Mouse (Mus musculus): ENCODE data around the gene Erc1. TPM values are rescaled to one million over a fixed set of nuclear protein-coding genes. Genes with fewer than 3 reads are reported as not detected.

Erc1 gene
- polyA plus RNA-seq, 1 experiment from 2014 or later, result 20.0 TPM

DNA sequence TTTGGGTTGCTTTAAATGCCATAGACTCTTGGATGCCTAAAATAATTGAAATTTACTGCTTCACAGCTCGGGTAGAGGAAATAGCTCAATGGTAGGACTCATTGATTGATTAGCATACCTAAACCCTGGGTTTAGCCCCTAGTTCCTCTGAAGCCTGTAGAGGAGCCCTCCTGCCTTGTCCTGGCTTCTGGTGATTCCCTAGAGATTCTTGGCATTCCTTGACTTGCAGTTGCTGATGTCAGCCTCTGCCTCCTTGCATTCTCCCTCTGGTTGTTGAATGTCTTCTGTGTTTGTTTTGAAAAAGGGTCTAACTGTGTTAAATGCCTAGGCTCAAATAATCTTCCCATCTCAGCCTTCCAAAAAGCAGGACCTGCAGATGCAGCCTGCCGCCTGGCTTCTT, 6.2 kb upstream of the Erc1 start:
- Histone ChIP-seq H3K4me2 (ENCODE audit: low read length) (no peak overlapping the region), H3K9me3 (ENCODE audit: control insufficient read depth, low read length) (no peaks in the 10 kb centered on the region), H3K4me1 (ENCODE audit: control insufficient read depth in 2 of 2, insufficient read depth in 2 of 2, low read length in 2 of 2) (peaks cover 5 to 15% of the 10 kb centered on the region in 2 experiments; a peak in 3 of 4 replicates), H3K27me3 (ENCODE audit: control insufficient read depth, insufficient read depth, low read length) (no peaks in the 10 kb centered on the region), H3K27ac (replicated peaks in 1 of 2; ENCODE audit: control insufficient read depth in 1 of 2, insufficient read depth in 1 of 2, low read depth in 2 of 2, low read length in 2 of 2) (0 out of 4 replicates have a peak overlapping the region, but pooled peaks of 1 of the 2 experiments have one; percentile 4), H3K4me3 (ENCODE audit: control insufficient read depth in 1 of 2, insufficient read depth in 1 of 2, low read depth in 1 of 2, low read length in 2 of 2) (no peak overlapping the region), H3K9ac (ENCODE audit: low read length) (no peak overlapping the region; the same call in 1 of the 2 replicates), H3K36me3 (ENCODE audit: control insufficient read depth, insufficient read depth, low read length) (no peaks in the 10 kb centered on the region)
- no peak for ATAC-seq (ENCODE audit: insufficient number of reproducible peaks, insufficient read depth, low FRiP score, low read depth)
- WGBS, result 16% methylated on average over 2 of the region's 2 CpGs

DNA sequence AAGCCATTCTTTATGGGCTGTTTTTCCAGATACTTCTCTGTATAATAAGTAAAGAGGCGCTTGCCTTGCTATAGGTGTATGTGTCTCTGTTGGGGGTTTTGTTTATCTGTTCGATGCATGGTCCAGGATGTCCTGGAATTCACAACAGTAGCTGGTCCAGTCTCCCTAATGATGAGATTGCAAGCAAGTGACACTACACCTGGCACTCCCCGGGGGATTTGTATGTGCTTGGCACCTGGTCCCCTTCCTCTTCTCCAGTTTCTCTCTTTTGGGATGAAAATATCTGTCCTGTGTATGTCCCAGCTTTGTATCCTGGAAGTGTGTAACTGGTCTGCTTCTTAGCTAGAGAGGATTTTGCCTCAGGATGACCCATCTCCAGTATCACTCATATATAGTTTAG, 1.9 kb upstream of the Erc1 start:
- Histone ChIP-seq H3K9ac (ENCODE audit: low read length) (no peak overlapping the region), H3K27ac (replicated peaks in 1 of 2; ENCODE audit: control insufficient read depth in 1 of 2, insufficient read depth in 1 of 2, low read depth in 2 of 2, low read length in 2 of 2) (no peak overlapping the region), H3K36me3 (ENCODE audit: control insufficient read depth, insufficient read depth, low read length) (no peaks in the 10 kb centered on the region), H3K27me3 (ENCODE audit: control insufficient read depth, insufficient read depth, low read length) (no peaks in the 10 kb centered on the region), H3K9me3 (ENCODE audit: control insufficient read depth, low read length) (no peaks in the 10 kb centered on the region), H3K4me1 (ENCODE audit: control insufficient read depth in 2 of 2, insufficient read depth in 2 of 2, low read length in 2 of 2) (peaks cover 5 to 24% of the 10 kb centered on the region in 2 experiments; a peak in 3 of 4 replicates), H3K4me3 (ENCODE audit: control insufficient read depth in 1 of 2, insufficient read depth in 1 of 2, low read depth in 1 of 2, low read length in 2 of 2) (no peak overlapping the region), H3K4me2 (ENCODE audit: low read length) (no peak overlapping the region)
- 95% methylated on average over 3 of the region's 3 CpGs for WGBS
- no peak for ATAC-seq (ENCODE audit: insufficient number of reproducible peaks, insufficient read depth, low FRiP score, low read depth)

DNA sequence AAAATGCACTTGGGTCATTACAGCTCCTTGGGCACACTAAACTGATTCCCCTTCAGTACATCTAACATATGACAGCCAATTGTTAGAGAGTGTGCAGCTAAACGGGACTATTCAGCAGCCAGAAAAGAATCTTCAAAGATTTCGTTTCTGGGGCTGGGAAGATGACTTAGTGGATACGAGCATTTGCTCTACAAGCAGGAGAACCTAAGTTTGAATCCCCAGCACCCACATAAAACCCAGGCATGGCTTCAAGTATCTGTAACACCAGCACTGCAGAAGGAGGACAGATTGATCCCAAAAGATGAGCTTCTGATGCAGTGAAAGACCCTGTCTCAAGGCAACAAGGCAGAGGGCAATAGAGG, 1.4 kb upstream of the Erc1 start:
- Histone ChIP-seq H3K9ac (ENCODE audit: low read length) (0 out of 2 replicates have a peak overlapping the region, but pooled peaks have one; percentile 92), H3K9me3 (ENCODE audit: control insufficient read depth, low read length) (no peaks in the 10 kb centered on the region), H3K36me3 (ENCODE audit: control insufficient read depth, insufficient read depth, low read length) (no peaks in the 10 kb centered on the region), H3K27me3 (ENCODE audit: control insufficient read depth, insufficient read depth, low read length) (no peaks in the 10 kb centered on the region), H3K4me1 (ENCODE audit: control insufficient read depth in 2 of 2, insufficient read depth in 2 of 2, low read length in 2 of 2) (peaks cover 4 to 20% of the 10 kb centered on the region in 2 experiments; a peak in 3 of 4 replicates), H3K27ac (replicated peaks in 1 of 2; ENCODE audit: control insufficient read depth in 1 of 2, insufficient read depth in 1 of 2, low read depth in 2 of 2, low read length in 2 of 2) (no peak overlapping the region; a peak in 1 of 4 replicates), H3K4me2 (ENCODE audit: low read length) (peak overlapping the region; percentile 76), H3K4me3 (ENCODE audit: control insufficient read depth in 1 of 2, insufficient read depth in 1 of 2, low read depth in 1 of 2, low read length in 2 of 2) (peak overlapping the region in 1 of 2 experiments; percentile 92; a peak in 2 of 4 replicates)
- no peak for ATAC-seq (ENCODE audit: insufficient number of reproducible peaks, insufficient read depth, low FRiP score, low read depth)
- 57% methylated on average over 3 of the region's 3 CpGs for WGBS

DNA sequence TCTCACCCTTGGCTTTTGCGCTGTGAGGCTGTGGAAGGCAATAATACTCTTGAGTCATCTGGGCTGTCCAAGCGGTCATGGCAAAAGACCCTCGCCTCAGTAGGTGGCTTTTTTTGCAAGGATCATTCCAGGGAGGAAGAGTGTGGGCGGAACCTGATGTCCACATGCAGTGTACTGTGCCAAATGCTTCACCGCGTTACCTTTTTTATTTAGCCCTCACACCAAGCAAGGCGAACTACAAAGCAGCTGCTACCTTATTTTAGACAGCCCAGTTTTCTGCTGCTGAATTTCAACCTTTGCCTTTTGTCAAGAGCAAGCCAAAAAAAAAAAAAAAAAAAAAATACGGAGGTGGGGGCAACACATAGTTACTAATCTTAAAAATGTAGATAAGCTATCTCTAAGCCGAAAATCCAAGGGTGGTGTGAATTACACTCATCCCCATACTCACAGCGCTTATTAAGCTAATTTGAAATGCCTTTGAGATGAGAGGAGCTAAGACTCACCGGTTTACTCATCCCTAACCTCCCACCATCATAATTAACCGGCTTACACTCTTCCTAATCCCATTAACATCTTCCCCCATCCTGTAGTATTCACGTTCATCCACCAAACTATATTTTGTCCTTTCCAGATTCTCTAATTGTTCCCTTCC, 855 bp upstream of the Erc1 start:
- no peaks in the 10 kb centered on the region for H3K27me3 ChIP-seq (ENCODE audit: control insufficient read depth, insufficient read depth, low read length)
- H3K9ac ChIP-seq (ENCODE audit: low read length), result peak overlapping the region; percentile 92
- H3K4me1 ChIP-seq (ENCODE audit: control insufficient read depth in 2 of 2, insufficient read depth in 2 of 2, low read length in 2 of 2), result peaks cover 3 to 16% of the 10 kb centered on the region in 2 experiments; a peak in 2 of 4 replicates
- no peaks in the 10 kb centered on the region for H3K9me3 ChIP-seq (ENCODE audit: control insufficient read depth, low read length)
- peak overlapping the region; percentile 92 to 97 for H3K4me3 ChIP-seq (ENCODE audit: control insufficient read depth in 1 of 2, insufficient read depth in 1 of 2, low read depth in 1 of 2, low read length in 2 of 2)
- H3K36me3 ChIP-seq (ENCODE audit: control insufficient read depth, insufficient read depth, low read length), result no peaks in the 10 kb centered on the region
- peak overlapping the region; percentile 97 to 99 for H3K27ac ChIP-seq (replicated peaks in 1 of 2; ENCODE audit: control insufficient read depth in 1 of 2, insufficient read depth in 1 of 2, low read depth in 2 of 2, low read length in 2 of 2)
- WGBS, result 8% methylated on average over 13 of the region's 13 CpGs
- H3K4me2 ChIP-seq (ENCODE audit: low read length), result peak overlapping the region; percentile 76
- ATAC-seq (ENCODE audit: insufficient number of reproducible peaks, insufficient read depth, low FRiP score, low read depth), result no peak

DNA sequence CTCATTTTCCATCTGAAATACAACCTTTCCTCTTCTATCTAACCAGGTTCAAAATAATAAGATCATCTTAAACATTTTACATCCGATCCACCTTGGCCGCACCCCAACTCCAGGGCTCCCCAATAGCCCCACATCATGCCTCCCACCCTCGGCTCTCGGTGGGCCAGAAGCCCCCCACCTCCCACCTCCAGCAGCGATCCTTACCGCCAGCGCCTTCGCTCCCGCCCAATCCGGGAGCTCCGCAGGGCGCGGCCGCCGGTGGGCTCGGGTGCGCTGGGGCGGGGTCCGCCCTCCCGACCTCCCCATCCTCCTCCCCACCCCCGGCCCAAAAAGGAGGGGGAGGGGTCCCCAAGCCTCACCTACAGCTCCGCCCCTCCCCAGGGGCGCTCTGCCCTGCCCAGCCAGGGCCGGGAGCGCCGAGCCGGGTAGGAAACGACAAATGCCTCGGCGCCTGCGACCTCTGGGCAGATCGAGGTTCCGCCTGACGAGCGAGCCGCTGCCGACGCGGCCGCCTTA, 391 bp downstream of the Erc1 start:
- peak; percentile 40 for ATAC-seq (ENCODE audit: insufficient number of reproducible peaks, insufficient read depth, low FRiP score, low read depth)
- Histone ChIP-seq H3K27ac (replicated peaks in 1 of 2; ENCODE audit: control insufficient read depth in 1 of 2, insufficient read depth in 1 of 2, low read depth in 2 of 2, low read length in 2 of 2) (peak overlapping the region; percentile 95 to 97), H3K4me2 (ENCODE audit: low read length) (peak overlapping the region; percentile 76), H3K4me1 (ENCODE audit: control insufficient read depth in 2 of 2, insufficient read depth in 2 of 2, low read length in 2 of 2) (peaks cover 3 to 16% of the 10 kb centered on the region in 2 experiments; a peak in 2 of 4 replicates), H3K9me3 (ENCODE audit: control insufficient read depth, low read length) (no peaks in the 10 kb centered on the region), H3K9ac (ENCODE audit: low read length) (peak overlapping the region; percentile 92), H3K36me3 (ENCODE audit: control insufficient read depth, insufficient read depth, low read length) (no peaks in the 10 kb centered on the region), H3K27me3 (ENCODE audit: control insufficient read depth, insufficient read depth, low read length) (no peaks in the 10 kb centered on the region), H3K4me3 (ENCODE audit: control insufficient read depth in 1 of 2, insufficient read depth in 1 of 2, low read depth in 1 of 2, low read length in 2 of 2) (peak overlapping the region; percentile 92 to 97)
- WGBS, result under 1% methylated on average over 35 of the region's 40 CpGs

DNA sequence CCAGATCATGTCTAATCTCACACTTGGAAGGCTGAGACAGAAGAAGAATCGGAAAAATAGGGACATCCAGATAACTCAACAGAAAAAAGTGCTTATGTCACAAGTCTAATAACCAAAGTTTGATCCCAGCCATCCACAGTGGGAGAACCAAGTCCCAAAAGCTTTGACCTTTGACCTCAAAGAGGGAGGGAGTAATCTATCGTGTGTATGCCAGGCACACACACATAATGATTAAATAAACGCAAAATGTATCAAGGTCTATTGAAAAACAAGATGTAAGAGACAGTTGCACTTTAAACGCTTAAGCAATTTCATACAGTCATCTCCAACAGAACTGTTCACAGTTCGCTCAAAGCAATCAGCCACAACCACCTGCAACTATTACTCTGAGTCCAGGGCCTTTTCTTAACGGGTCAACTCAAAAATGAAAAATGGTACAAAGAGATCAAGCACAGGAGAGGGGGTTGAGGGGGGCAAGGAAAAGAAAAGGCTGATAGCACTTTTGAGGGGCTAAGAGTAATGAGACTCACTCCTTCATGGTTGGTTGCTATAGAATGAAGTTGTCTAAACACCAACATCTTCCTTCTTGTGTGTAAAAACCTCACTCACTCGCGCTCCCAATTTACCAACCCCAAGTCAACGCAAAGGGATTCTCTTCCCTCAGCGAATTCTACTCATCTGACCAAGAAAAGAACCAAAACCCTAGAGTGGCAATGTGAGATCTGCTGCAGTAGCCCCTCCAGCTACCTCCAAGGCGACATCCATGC, 1.0 kb downstream of the Erc1 start:
- H3K4me2 ChIP-seq (ENCODE audit: low read length), result peak overlapping the region; percentile 76
- peak overlapping the region; percentile 92 for H3K9ac ChIP-seq (ENCODE audit: low read length)
- ATAC-seq (ENCODE audit: insufficient number of reproducible peaks, insufficient read depth, low FRiP score, low read depth), result no peak
- peak overlapping the region; percentile 92 to 97 for H3K4me3 ChIP-seq (ENCODE audit: control insufficient read depth in 1 of 2, insufficient read depth in 1 of 2, low read depth in 1 of 2, low read length in 2 of 2)
- H3K27ac ChIP-seq (replicated peaks in 1 of 2; ENCODE audit: control insufficient read depth in 1 of 2, insufficient read depth in 1 of 2, low read depth in 2 of 2, low read length in 2 of 2), result peak overlapping the region in 1 of 2 experiments; percentile 97; a peak in 1 of 4 replicates
- H3K4me1 ChIP-seq (ENCODE audit: control insufficient read depth in 2 of 2, insufficient read depth in 2 of 2, low read length in 2 of 2), result peaks cover 3 to 16% of the 10 kb centered on the region in 2 experiments; a peak in 2 of 4 replicates
- WGBS, result 32% methylated on average over 11 of the region's 11 CpGs
- no peaks in the 10 kb centered on the region for H3K9me3 ChIP-seq (ENCODE audit: control insufficient read depth, low read length)
- no peaks in the 10 kb centered on the region for H3K36me3 ChIP-seq (ENCODE audit: control insufficient read depth, insufficient read depth, low read length)
- no peaks in the 10 kb centered on the region for H3K27me3 ChIP-seq (ENCODE audit: control insufficient read depth, insufficient read depth, low read length)

DNA sequence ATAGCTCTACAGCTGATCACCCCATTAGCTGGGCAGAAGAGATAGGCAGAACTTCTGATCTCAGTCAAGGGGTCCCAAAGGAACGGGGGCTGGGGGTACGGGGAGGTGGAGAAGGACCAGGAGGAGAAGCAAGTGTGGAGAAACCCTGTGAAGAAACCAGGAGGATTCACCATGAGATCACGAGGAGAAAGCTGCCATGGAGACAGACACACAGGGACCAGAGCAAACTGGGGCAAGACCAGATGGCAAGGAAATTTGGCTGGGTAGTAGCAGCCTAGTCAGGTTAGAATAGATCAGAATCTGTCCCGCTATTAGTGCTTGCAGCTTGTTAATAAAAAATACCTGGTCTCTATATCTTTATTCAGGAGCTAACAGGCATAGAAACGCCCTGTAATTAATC, 18.0 kb downstream of the Erc1 start:
- ATAC-seq (ENCODE audit: insufficient number of reproducible peaks, insufficient read depth, low FRiP score, low read depth), result no peak
- H3K4me1 ChIP-seq (ENCODE audit: control insufficient read depth in 2 of 2, insufficient read depth in 2 of 2, low read length in 2 of 2), result peaks cover 0 to 16% of the 10 kb centered on the region in 2 experiments; a peak in 3 of 4 replicates
- no peaks in the 10 kb centered on the region for H3K9me3 ChIP-seq (ENCODE audit: control insufficient read depth, low read length)
- H3K36me3 ChIP-seq (ENCODE audit: control insufficient read depth, insufficient read depth, low read length), result peaks cover under 1% of the 10 kb centered on the region
- WGBS, result 86% methylated on average over 5 of the region's 5 CpGs
- H3K4me3 ChIP-seq (ENCODE audit: control insufficient read depth in 1 of 2, insufficient read depth in 1 of 2, low read depth in 1 of 2, low read length in 2 of 2), result no peak overlapping the region
- H3K27ac ChIP-seq (replicated peaks in 1 of 2; ENCODE audit: control insufficient read depth in 1 of 2, insufficient read depth in 1 of 2, low read depth in 2 of 2, low read length in 2 of 2), result no peak overlapping the region
- H3K9ac ChIP-seq (ENCODE audit: low read length), result no peak overlapping the region
- H3K27me3 ChIP-seq (ENCODE audit: control insufficient read depth, insufficient read depth, low read length), result no peaks in the 10 kb centered on the region
- no peak overlapping the region for H3K4me2 ChIP-seq (ENCODE audit: low read length)
